Mouse (Mus musculus): ENCODE results near the gene Arhgap31. TPM values are rescaled to one million over a fixed set of nuclear protein-coding genes. Genes with fewer than 3 reads are reported as not detected.

The Arhgap31 gene
- total RNA-seq, 2 experiments from 2014 or later = 20.3 to 25.5 TPM

GRCm38 (mm10) chr16:38608687-38609086 is 104.4 kb downstream of the Arhgap31 start:
- no peak for DNase-seq (ENCODE audit: low spot score in 2 of 2)

- DNase-seq (ENCODE audit: low spot score in 2 of 2) = no peak
These were observed 106.6 kb downstream of the Arhgap31 start for GRCm38 (mm10) chr16:38606509-38606908.

DNA sequence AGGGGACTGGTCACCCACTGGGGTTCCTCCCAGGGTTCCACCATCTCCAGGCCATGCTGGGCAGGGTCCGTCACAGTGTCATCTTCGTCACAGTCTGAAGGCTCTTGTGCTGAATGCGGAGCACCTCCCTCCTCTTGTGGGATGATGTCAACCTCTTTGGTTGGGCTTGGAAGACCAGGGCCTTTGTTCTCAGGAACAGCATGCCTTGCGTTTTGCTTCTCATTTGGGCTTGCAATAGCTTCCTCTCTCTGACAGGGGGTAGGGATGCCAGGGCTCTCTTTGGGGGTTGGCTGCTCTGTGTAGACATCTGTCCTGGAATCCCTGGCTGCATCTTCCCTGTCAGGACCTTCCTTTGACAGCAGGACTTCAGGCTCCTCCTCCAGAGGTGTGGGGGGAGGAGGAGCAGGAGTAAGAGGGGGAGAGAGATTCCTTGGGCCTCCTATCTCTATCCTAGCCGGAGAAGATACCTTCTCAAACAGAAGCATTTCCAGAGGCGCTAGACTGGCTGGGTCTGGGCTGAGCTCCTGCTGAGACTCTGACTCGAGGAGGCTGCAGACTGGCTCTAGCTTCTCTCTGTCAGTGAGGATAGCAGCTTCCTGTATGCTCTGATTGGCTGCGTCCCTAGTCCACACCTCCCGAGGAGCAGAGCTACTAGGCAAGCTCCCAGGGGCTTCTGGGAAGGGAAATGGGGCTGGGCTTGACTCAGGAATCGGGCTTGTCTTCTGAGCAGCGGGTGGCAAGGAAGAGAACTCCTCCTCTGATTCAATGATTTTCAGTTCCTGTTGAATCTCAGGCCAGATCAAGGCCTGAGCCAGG is 109.9 kb downstream of the Arhgap31 start:
- DNase-seq (ENCODE audit: low spot score in 2 of 2) = no peak

GRCm38 (mm10) chr16:38598986-38599680 is 113.9 kb downstream of the Arhgap31 start:
- no peak for DNase-seq (ENCODE audit: low spot score in 2 of 2)

GRCm38 (mm10) chr16:38596651-38597050 is 116.4 kb downstream of the Arhgap31 start:
- no peak for DNase-seq (ENCODE audit: low spot score in 2 of 2)

GRCm38 (mm10) chr16:38596099-38596498 is 117.0 kb downstream of the Arhgap31 start:
- DNase-seq (ENCODE audit: low spot score in 2 of 2) = no peak

DNA sequence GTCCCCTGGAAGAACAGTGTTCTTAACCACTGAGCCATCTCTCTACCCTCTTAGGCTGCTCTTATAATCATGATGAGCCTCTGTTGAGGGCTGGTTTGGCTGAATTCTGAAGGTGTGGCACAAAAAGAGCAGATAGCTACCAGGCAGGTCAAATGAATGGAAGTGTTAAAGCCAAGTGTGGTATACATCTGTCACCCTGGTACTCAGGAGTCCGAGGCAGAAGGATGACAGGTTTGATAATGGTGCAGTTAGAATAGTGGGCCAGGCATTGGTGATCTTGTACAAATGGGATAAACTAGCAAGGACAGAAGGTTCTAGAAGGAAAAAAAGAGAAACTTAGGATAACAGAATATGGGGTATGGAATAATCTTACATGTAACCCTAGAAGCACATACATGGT is 118.6 kb downstream of the Arhgap31 start:
- DNase-seq (ENCODE audit: low spot score in 2 of 2) = no peak

DNA sequence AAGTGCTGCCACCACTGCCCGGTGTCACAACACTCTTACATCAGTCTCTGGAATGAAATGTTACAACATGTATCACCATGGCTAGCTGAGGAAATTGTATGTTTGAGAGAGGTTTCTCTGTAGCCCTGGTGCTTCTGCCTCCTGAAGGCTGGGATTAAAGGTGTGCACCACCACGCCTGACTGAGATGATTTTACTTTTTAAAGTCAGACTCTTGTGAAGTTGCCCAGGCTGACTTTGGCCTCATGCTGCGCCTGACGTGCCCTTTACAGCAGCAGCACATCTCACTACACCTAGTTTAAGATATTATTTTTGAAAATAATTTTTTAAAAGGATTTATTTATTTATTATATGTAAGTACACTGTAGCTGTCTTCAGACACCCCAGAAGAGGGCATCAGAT is 120.1 kb downstream of the Arhgap31 start:
- DNase-seq (ENCODE audit: low spot score in 2 of 2) = no peak

DNA sequence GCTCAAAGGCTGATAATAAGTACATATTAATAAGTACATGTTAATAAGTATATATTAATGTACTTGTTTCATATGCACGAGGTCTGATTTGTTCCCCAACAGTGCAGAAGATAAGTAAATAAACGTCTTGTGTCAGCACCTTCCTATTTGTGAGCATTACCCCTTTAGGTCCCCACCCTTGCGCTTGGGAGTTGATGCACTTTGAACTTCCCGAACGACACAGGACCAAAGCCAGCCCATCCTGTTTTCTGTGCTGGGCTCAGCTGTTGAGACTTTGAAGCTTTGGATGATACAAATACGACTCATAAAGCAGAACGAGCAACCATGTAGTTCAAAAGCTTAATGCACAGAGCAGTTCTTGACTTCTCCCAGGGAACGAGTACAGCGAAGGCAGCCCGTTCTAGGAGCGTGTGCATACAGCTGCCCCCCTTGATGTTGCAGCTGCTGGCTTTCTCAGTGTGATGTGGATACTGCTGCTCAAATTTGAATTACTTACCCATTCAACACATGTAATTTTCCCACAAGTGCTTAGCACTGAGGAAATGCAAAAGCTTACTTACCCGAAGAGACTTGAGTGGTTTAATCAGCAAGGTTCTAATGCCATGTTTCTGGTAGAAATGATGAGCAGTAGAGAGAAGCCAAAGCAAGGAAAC is 120.9 kb downstream of the Arhgap31 start:
- no peak for DNase-seq (ENCODE audit: low spot score in 2 of 2)

- no peak for DNase-seq (ENCODE audit: low spot score in 2 of 2)
These were observed 121.6 kb downstream of the Arhgap31 start for GRCm38 (mm10) chr16:38591506-38591905.

- DNase-seq (ENCODE audit: low spot score in 2 of 2) = no peak
These were observed 125.5 kb downstream of the Arhgap31 start for GRCm38 (mm10) chr16:38587572-38587971.

DNA sequence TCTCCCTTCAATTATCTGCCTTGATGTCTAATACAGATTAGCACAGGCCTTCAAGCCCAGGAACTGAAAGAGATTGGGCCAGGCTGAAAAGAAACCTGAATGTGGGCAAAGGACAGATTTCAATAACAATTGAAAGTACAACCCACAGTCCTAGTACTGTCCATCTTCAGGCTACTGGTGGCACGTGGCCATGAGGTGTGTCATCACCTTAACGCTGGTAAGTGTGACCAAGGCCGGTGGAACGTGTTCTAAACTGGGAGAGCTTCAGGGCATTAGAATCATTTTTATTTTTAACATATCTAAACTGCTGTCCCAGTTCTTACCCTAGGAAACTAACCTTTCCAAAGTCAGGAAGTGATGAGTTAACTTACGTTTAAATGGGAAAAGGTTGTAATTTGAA is 125.9 kb downstream of the Arhgap31 start:
- no peak for DNase-seq (ENCODE audit: low spot score in 2 of 2)

- no peak for DNase-seq (ENCODE audit: low spot score in 2 of 2)
These were observed 127.9 kb downstream of the Arhgap31 start for GRCm38 (mm10) chr16:38585186-38585585.

GRCm38 (mm10) chr16:38584761-38585160 is 128.3 kb downstream of the Arhgap31 start:
- no peak for DNase-seq (ENCODE audit: low spot score in 2 of 2)

DNA sequence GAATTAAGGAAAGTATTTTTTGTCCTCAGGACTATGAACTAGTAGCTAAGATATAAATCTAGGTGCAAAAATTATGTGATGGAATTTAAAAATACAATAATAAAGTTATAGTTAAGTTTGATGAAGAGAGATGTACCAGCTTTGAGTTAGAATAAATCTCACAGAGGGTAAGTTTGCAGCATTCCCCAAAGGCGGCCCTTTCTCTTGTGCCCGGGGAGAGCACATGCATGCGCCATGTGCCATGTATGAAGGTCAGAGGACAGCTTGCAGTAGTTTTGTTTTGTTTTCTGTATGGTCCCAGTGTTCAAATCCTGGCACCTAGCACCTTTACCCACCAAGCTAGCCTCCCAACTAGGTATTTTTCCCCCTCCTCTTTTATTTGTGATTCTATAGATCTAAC is 141.6 kb downstream of the Arhgap31 start:
- no peak for DNase-seq (ENCODE audit: low spot score in 2 of 2)

GRCm38 (mm10) chr16:38568192-38568591 is 144.9 kb downstream of the Arhgap31 start:
- DNase-seq (ENCODE audit: low spot score in 2 of 2) = peak in 1 of 2 experiments; percentile 22

DNA sequence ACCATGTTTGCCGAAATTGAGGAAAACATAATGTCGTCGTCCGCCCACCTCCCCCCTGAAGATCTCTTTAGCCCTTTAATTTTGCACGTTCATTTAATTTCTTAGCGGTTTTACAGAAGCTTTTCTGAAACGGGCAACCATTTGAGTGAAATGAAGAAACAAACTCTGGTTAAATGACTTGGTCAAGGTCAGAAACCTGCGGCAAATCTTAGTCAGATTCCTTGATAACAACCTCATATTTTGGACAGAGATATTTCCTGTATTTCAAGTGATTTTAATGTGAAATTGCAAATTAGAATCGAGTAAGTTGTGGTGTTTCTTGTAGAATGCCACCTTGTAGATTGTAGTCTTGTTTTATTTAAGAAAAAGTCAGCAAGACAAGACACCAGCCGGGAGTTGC is 149.6 kb downstream of the Arhgap31 start:
- no peak for DNase-seq (ENCODE audit: low spot score in 2 of 2)

DNA sequence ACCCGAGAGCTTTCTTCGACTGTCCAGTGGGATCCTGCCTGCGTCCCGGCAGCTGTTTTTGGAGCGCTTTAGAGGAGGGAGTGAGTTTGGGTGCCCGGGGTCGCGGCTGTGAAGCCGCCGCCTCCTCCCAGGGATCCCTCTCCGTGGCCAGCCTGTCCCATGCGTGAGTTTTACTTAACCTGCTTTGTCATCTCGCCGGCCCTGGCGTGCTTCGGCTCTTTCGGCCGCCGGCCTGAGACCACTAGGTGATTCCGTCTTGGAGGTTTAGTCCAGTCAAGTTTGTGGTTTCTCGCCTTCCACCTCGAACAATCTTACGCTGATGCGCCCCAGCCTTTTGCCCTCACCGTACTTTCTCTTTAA is 150.1 kb downstream of the Arhgap31 start:
- DNase-seq (ENCODE audit: low spot score in 2 of 2) = no peak

DNA sequence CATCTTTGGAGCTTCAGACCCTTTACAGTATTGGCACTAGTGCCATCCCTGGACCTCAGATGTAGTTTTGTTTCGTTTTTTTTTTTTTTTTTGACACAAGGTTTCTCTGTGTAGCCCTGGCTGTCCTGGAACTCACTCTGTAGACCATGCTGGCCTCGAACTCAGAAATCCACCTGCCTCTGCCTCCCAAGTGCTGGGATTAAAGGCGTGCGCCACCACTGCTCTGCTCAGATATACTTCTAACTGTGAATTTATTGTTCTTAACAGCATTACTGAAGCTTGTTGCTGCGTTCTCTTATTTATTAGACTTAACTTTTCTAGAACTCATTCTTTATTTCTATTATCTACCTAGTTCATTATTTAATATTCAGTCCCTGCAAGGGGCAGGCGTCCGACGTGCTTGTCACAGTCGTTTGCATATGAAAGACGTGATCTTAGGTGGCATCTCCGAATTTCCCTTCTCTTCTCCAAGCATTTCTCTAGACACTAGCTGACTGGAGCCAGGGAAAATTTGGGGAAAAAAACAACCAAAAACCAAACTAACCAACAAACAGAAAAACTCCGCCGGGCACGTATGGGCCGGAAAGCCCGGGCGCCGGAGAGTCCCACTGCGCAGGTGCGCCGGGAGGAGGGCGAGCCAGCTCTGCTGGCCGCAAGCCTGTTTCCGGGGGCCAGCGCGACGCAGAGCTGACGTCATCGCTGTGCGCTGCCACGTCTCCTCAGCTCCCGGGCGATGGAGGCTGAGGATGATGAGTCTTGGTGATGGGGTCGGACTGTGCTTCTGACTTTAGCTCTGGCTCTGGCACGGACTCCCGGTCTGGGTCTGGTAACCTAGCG is 150.7 kb downstream of the Arhgap31 start:
- peak; percentile 96 to 97 for DNase-seq (ENCODE audit: low spot score in 2 of 2)

GRCm38 (mm10) chr16:38558221-38558748 is 154.8 kb downstream of the Arhgap31 start, which contains the start of gene Tmem39a:
Gene Tmem39a, plus strand, starts transcription at chr16:38558698.
- DNase-seq (ENCODE audit: low spot score in 2 of 2) = no peak

GRCm38 (mm10) chr16:38555988-38556387 is 157.1 kb downstream of the Arhgap31 start:
- no peak for DNase-seq (ENCODE audit: low spot score in 2 of 2)
